Mouse (Mus musculus) R1 (cell line): ENCODE measurements around the gene Zbtb34.

ENCODE experiments used
- DNase-seq: peaks from one replicate; pipeline ENCODE4 v3.0.0-alpha.2; 2018; ENCODE audit warnings: low read depth, low spot score

Zbtb34 gene

GRCm38 (mm10) chr2:33430771-33431699, at the start of gene Zbtb34:
Zbtb34 (minus strand) TSS chr2:33431324.
- peak; percentile 69 for DNase-seq

DNA sequence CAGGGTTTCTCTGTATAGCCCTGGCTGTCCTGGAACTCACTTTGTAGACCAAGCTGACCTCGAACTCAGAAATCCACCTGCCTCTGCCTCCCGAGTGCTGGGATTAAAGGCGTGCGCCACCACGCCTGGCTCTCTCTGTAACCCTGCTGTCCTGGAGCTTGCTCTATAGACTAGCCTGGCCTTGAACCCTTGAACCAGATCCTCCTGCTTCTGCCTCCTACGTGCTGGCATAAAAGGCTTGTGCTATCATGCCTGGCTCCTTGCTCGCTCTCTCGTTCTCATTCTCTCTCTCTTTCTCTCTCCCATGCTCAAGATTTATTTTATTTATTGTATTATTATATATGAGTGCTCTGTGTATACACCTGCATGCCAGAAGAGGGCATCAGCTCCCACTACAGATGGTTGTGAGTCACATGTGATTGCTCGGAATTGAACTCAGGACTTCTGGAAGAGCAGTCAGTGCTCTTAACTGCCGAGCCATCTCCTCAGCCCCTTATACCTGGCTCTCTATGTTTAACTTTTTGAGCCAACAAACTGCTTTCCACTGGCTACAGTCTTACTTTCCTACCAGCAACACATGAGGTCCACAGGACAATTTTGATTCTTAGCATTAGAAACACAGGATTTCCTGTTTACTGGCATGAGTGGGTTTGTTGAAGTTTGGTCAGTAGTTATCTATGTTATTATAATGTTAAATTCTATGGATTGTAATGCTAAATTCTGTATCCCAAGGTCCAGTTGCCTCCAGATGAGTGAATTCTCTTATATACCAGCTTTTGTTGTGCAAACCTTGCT, 47.0 kb upstream of the Zbtb34 start:
- peak; percentile 80 for DNase-seq

GRCm38 (mm10) chr2:33475961-33476360, 44.8 kb upstream of the Zbtb34 start:
- peak; percentile 70 for DNase-seq

DNA sequence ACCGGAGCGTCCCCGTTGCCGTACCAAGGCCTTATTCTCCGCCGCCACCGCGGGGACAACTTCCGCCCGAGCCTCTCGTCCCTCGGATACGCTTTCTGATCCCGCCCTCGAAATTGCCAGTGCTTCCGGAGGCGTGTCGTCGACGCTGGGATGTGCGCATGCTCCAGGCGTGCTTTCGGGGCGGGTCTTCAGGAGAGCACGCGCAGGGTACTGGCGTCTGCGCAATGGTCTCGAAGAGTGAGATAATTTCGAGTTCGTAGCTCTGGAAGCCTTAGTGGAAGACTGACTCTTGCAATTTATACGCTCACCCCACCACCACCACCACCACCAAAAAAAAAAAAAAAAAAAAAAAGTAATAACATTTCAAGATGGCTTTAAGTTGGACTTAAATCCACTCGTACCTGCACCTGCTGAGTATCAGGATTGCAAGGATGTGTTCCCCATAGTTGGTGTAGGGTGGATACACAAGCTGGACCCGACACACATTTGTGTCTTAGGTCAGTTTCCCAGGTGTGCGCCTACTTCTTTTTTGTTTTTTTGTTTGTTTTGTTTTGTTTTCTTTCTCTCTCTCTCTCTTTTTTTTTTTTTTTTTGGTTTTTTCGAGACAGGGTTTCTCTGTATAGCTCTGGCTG, 37.5 kb upstream of the Zbtb34 start, which contains the start of gene Zbtb43:
Zbtb43 (minus strand) TSS at position 94 of the 632 bp plus-strand sequence.
- DNase-seq = peak; percentile 95

GRCm38 (mm10) chr2:33467546-33468465, 36.7 kb upstream of the Zbtb34 start:
- DNase-seq = no peak

DNA sequence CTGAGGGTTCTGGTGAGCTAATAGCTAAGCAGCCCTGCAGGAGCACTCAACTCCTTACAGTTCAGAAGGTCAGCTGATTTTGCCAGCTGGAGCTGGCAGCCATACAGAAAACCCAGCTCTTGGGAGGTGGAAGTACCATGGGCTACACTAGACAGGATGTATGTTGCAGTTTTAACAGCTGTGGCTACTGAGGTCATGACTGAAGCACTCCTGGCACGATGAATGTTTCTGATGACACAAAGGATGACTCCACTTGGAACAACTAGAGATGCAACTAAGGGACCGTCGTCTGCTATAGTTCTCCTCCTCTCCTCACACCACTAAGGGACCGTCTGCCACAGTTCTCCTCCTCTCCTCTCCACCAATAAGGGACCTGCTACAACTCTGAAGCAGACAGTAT, 34.8 kb upstream of the Zbtb34 start:
- peak; percentile 62 for DNase-seq

DNA sequence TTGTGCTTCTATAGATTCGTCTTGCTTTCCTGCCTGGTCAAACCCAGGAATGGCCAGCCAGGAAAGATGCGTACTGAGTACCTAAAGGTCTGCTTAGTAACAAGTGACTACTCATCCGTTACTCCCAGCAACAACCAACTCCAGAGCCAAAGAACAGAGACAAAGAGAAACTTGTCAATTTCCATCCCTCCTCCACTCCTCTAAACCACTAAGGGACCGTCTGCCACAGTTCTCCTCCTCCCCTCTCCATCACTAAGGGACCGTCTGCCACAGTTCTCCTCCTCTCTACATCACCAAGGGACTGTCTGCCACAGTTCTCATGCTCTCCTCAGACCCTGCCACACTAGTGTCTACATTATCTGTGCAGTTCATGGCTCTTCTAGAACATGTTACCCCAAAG, 34.1 kb upstream of the Zbtb34 start:
- peak; percentile 50 for DNase-seq

DNA sequence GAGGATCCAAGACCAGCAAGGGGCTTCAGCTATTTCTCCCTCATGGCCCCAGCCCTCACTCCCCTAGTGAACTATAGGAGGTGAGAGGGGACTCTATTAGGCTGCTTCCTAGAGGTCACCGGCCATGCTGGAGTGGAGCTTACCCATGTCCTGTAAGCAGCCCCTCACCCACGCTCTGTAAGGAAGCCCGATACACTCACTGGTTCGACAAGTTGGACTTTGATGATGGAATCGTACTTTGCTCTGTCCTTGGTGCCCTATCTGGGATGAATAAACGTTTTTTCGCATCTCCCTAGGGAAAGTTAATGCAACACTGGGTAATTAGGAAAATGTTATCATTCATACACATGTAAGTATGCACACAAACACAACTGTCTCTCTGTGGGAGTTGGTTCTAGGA, 30.9 kb upstream of the Zbtb34 start:
- DNase-seq = no peak

GRCm38 (mm10) chr2:33461066-33461465, 29.9 kb upstream of the Zbtb34 start:
- peak; percentile 88 for DNase-seq

GRCm38 (mm10) chr2:33459660-33460059, 28.5 kb upstream of the Zbtb34 start:
- no peak for DNase-seq

- no peak for DNase-seq
Observed at GRCm38 (mm10) chr2:33456696-33457095, 25.6 kb upstream of the Zbtb34 start.

GRCm38 (mm10) chr2:33456242-33456641, 25.1 kb upstream of the Zbtb34 start:
- no peak for DNase-seq

GRCm38 (mm10) chr2:33455350-33455749, 24.2 kb upstream of the Zbtb34 start:
- DNase-seq = no peak

- no peak for DNase-seq
Observed at GRCm38 (mm10) chr2:33454816-33455215, 23.7 kb upstream of the Zbtb34 start.

- no peak for DNase-seq
Observed at GRCm38 (mm10) chr2:33453476-33453875, 22.4 kb upstream of the Zbtb34 start.

DNA sequence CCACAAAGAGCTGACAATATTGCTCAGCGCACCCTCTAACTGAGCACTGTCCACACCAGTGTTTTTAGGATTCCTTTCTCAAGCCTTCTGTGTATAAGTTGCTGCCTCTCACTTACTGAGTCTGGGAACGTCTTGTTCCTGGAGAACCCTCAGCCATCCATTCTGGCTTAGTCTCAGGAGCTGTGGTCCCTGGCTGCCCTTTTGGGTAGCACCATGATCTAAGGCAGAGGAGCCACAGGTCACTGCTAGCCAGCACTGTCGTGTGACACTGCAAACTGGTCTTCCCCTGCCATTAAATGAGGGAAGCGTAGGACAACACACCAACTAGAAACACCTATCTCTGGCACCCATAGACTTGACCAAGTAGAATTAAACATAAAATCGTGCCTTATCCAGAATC, 21.6 kb upstream of the Zbtb34 start:
- no peak for DNase-seq

GRCm38 (mm10) chr2:33452140-33452539, 21.0 kb upstream of the Zbtb34 start:
- DNase-seq = peak; percentile 64

DNA sequence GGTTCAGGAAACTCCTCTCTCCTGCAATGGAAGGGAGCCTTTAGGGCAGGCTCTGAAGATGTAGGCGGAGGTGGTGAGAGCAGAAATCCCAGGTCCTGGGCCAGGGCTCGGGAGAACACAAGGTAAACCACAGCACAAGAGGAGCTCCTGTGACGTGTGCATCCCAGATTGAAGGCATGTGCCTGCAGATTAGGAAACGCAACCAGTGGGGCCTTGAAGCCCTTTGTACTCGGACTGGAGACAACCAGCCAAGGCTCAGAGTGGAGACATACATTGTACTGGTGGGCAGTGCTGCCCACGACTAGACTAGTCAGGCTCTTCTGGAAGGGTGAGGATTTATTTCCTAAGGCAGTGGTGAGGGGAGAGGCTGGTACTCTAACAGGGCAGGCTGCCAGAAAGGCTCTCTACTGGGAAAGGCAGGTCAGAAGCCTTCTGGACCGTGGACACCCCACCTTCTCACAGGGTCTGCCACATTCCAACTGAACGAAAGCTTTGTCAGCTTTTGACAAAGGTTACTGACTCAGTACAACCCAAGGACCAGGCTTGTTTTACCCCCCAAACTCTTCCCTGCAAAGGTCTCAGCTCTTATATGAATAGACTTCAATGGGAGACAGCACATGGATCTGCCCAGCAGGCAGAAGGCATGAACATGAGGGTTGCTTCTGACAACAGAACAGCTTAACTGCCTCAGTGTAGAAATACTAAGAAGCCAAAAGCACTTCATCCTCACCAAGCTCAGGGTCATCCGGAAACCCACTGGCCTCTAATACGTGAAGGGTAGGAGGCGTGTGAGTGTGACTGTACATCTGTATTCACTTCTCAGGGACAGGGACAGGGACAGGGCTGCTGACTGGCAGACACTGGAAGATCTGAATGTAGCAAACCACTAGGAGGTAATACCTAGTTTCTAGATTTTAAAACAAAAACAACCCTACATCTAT, 20.2 kb upstream of the Zbtb34 start:
- no peak for DNase-seq

GRCm38 (mm10) chr2:33449119-33449873, 18.2 kb upstream of the Zbtb34 start:
- DNase-seq = no peak
